Mouse (Mus musculus) kidney, embryonic 14.5 days (tissue): Measurements from ENCODE around the gene Msmp. TPM values are rescaled to one million over a fixed set of nuclear protein-coding genes. Genes with fewer than 3 reads are reported as not detected.

Experiments
- ATAC-seq: fragments of 200-750 bp; cut with Nextera tagmentation; 2 replicates; pipeline ENCODE4 v1.8.0; 2017; ENCODE audit warnings: moderate number of reproducible peaks, mild to moderate bottlenecking, moderate TSS enrichment, moderate library complexity; ENCODE audit not compliant: low FRiP score, low TSS enrichment
- H3K27ac ChIP-seq: fragments of 300-500 bp; sonication (generic); 2 replicates; pipeline ENCODE4 v1.5.1; 2014; ENCODE audit warnings: low read depth, mild to moderate bottlenecking, low read length, moderate library complexity, mixed read lengths
- H3K27me3 ChIP-seq: fragments of 300-500 bp; sonication (generic); 2 replicates; pipeline ENCODE4 v1.6.1; 2014; ENCODE audit warnings: mild to moderate bottlenecking, low read length; ENCODE audit not compliant: control insufficient read depth, insufficient read depth
- H3K36me3 ChIP-seq: fragments of 300-500 bp; sonication (generic); 2 replicates; pipeline ENCODE4 v1.6.1; 2014; ENCODE audit warnings: low read length, mixed read lengths; ENCODE audit not compliant: control insufficient read depth, insufficient read depth
- H3K4me1 ChIP-seq: fragments of 300-500 bp; sonication (generic); 2 replicates; pipeline ENCODE4 v1.6.1; 2014; ENCODE audit warnings: low read length, mixed read lengths; ENCODE audit not compliant: control insufficient read depth, insufficient read depth
- H3K4me2 ChIP-seq: fragments of 300-500 bp; sonication (generic); replicated peaks from 2 replicates; pipeline ENCODE4 v1.6.1; 2014; ENCODE audit warnings: low read depth, mild to moderate bottlenecking, low read length
- H3K4me3 ChIP-seq: fragments of 300-500 bp; sonication (generic); 2 replicates; pipeline ENCODE4 v1.5.1; 2014; ENCODE audit warnings: mild to moderate bottlenecking, low read length
- H3K9ac ChIP-seq: fragments of 300-500 bp; sonication (generic); 2 replicates; pipeline ENCODE4 v1.6.1; 2014; ENCODE audit warnings: low read depth, mild to moderate bottlenecking, low read length, moderate library complexity
- H3K9me3 ChIP-seq: fragments of 300-500 bp; sonication (generic); 2 replicates; pipeline ENCODE4 v1.6.1; 2016; ENCODE audit warnings: low read length; ENCODE audit not compliant: control insufficient read depth
- WGBS: fragments of 180-500 bp; shearing (Covaris S2); extraction: QIAGEN DNeasy Blood & Tissue Kit; methylation state at CpG from one replicate; pipeline ENCODE4 v1.1.7; 2014; 5-methylcytosine and 5-hydroxymethylcytosine counted together
- polyA plus RNA-seq: library from polyadenylated mRNA; unstranded; fragments of >200 nt; fragmentation: Nextera tagmentation; extraction: Ambion mirVana; gene quantifications from 2 replicates; pipeline ENCODE4 v1.2.1, GENCODE M21; 2014

Msmp gene
- polyA plus RNA-seq, 1 experiment from 2014 or later: 1.0 TPM

DNA sequence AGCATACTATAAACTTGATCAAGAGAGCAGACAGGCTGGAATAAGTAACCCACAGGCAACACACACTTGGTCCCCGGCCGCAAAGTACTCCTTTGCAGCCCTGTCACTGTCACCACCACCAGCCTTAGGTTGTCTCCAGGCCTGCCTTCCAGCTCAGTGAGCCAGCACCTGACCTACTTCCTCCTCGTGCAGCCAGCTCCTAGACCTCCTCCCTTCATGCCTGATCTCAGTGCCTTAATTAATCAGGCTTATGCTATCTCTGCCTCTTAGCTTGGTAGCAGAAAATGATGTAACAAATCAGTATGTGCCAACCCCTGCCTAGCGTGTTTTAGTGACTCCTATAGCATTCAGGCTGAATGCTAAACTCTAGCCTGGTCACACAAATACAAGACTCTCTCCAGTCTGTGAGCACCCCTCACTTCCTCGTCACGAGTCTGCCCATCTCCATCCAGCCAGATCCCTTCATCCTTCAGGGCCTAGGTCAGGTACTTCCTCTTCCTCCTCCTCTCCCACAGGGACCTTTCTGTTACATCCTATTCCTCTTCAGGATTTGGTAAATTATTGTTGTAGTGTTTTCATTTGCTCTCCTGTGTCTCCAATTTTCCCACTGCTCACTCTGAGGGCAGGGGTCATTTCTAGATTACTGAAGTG is 12.8 kb downstream of the Msmp start:
- Histone ChIP-seq H3K4me1 (peaks cover 6% of the 10 kb centered on the region), H3K27me3 (no peaks in the 10 kb centered on the region), H3K4me3 (no peak overlapping the region), H3K4me2 (no peak overlapping the region), H3K27ac (no peak overlapping the region), H3K9ac (no peak overlapping the region), H3K36me3 (peaks cover 74% of the 10 kb centered on the region), H3K9me3 (no peaks in the 10 kb centered on the region)
- 86% methylated on average over 6 of the region's 6 CpGs for WGBS
- ATAC-seq: no peak

GRCm38 (mm10) chr4:43567140-43567539 is 17.2 kb downstream of the Msmp start:
- 97% methylated on average over 9 of the region's 9 CpGs for WGBS
- no peaks in the 10 kb centered on the region for H3K9me3 ChIP-seq
- ATAC-seq: no peak

DNA sequence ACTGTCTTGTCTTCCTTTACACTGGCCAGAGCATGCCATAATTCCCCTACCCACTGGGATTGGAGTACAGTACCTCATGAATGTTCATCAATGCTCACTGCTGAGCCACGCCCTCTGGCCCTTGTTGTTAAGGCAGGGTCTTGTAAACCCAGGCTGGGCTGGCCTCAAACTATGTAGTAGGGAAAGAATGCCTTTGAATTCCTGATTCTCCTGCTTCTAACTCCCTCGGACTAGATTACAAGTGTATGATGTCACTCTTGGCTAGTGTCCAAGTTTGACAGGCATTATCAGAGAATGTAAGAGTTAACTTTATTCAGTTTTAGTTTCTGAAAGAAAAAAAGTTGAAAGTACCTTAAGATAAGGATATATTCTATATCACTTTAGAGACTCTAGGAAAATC is 20.1 kb downstream of the Msmp start:
- Histone ChIP-seq H3K9ac (no peak overlapping the region), H3K4me3 (no peak overlapping the region), H3K9me3 (no peaks in the 10 kb centered on the region), H3K27ac (no peak overlapping the region), H3K36me3 (peaks cover 51% of the 10 kb centered on the region), H3K4me1 (peaks cover 33% of the 10 kb centered on the region), H3K4me2 (no peak overlapping the region), H3K27me3 (no peaks in the 10 kb centered on the region)
- 56% methylated on average over 2 of the region's 2 CpGs for WGBS
- no peak for ATAC-seq

More at GRCm38 (mm10) chr4:43567140-43567539, 17.2 kb downstream of the Msmp start:
- H3K9ac ChIP-seq: no peak overlapping the region
- H3K4me2 ChIP-seq: no peak overlapping the region
- H3K4me3 ChIP-seq: no peak overlapping the region
- peaks cover 80% of the 10 kb centered on the region for H3K36me3 ChIP-seq
- no peaks in the 10 kb centered on the region for H3K27me3 ChIP-seq
- H3K4me1 ChIP-seq: peaks cover 13% of the 10 kb centered on the region; the same call in 1 of the 2 replicates
- no peak overlapping the region for H3K27ac ChIP-seq

DNA sequence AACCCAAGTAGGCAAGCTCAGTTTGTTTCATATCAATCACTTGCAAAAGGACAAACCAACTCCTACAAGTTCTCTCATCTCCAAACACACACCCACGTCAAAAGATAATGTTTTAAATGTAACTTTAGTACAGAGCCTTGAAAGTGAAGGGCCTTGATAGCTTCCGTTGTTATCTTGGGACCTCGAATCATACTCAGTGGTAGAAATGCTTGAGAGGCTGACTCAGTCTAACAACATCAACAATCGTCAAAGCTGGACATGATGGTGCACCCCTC is 20.8 kb downstream of the Msmp start:
- Histone ChIP-seq H3K4me2 (peak overlapping the region; percentile 87), H3K9ac (peak overlapping the region; percentile 92; the same call in 1 of the 2 replicates), H3K36me3 (peaks cover 44% of the 10 kb centered on the region), H3K4me3 (peak overlapping the region; percentile 92), H3K27me3 (no peaks in the 10 kb centered on the region), H3K27ac (no peak overlapping the region), H3K9me3 (no peaks in the 10 kb centered on the region), H3K4me1 (peaks cover 39% of the 10 kb centered on the region)
- ATAC-seq: no peak
- 73% methylated on average over 4 of the region's 4 CpGs for WGBS

- Histone ChIP-seq H3K9me3 (no peaks in the 10 kb centered on the region), H3K27me3 (no peaks in the 10 kb centered on the region), H3K9ac (peak overlapping the region; percentile 92), H3K4me2 (peak overlapping the region; percentile 87), H3K27ac (peak overlapping the region; percentile 100; the same call in 1 of the 2 replicates), H3K4me1 (peaks cover 45% of the 10 kb centered on the region), H3K36me3 (peaks cover 38% of the 10 kb centered on the region), H3K4me3 (peak overlapping the region; percentile 92)
- ATAC-seq: peak; percentile 21
- WGBS: 5% methylated on average over 22 of the region's 22 CpGs
Measured at GRCm38 (mm10) chr4:43562769-43563600, 21.3 kb downstream of the Msmp start.

GRCm38 (mm10) chr4:43561997-43562768 is 22.1 kb downstream of the Msmp start, which contains the start of the genes Creb3 and Tln1:
TSS of gene Creb3 (plus strand) at chr4:43562332.
TSS of gene Tln1 (minus strand) at chr4:43562691.
- no peaks in the 10 kb centered on the region for H3K27me3 ChIP-seq
- under 1% methylated on average over 62 of the region's 62 CpGs for WGBS
- peak within 1 kb of the TSS; percentile 87 for H3K4me2 ChIP-seq
- H3K9me3 ChIP-seq: no peaks in the 10 kb centered on the region
- H3K4me3 ChIP-seq: peak within 1 kb of the TSS; percentile 92
- H3K9ac ChIP-seq: peak within 1 kb of the TSS; percentile 92
- H3K36me3 ChIP-seq: peaks cover 34% of the 10 kb centered on the region
- H3K27ac ChIP-seq: peak within 1 kb of the TSS; percentile 100
- H3K4me1 ChIP-seq: peaks cover 53% of the 10 kb centered on the region
- ATAC-seq: peak; percentile 91

DNA sequence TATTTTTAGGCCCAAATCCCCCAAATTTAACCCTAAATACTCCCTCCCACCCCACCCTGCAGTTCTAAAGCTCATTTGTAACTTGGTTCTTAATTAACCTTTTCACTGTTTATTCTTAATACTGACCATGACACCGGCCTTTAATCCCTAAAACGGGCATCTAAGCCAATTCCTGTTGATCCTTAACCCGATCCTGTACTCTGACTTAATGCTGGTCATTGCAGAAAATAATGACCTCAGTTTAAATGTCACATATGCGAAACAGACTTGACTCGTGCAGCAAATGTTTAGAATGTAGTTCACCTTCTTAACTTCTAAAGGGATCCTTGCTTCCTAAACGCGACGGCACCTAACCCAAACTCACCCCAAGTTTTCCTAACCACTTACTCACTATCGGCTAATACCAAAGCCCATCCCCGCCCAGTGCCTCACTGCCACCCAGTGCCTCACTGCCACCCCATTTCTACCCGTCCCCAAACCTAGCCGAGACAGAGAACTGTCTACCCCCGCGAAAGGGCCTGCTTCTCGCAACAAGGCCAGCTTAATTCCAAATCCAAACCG is 22.8 kb downstream of the Msmp start:
- ATAC-seq: no peak
- peak overlapping the region; percentile 92 for H3K4me3 ChIP-seq
- peak overlapping the region; percentile 92 for H3K9ac ChIP-seq
- H3K4me2 ChIP-seq: peak overlapping the region; percentile 87
- peaks cover 55% of the 10 kb centered on the region for H3K4me1 ChIP-seq
- 3% methylated on average over 16 of the region's 16 CpGs for WGBS
- H3K36me3 ChIP-seq: peaks cover 34% of the 10 kb centered on the region
- H3K27me3 ChIP-seq: no peaks in the 10 kb centered on the region
- H3K9me3 ChIP-seq: no peaks in the 10 kb centered on the region
- H3K27ac ChIP-seq: peak overlapping the region; percentile 100

GRCm38 (mm10) chr4:43560976-43561375 is 23.3 kb downstream of the Msmp start:
- H3K4me1 ChIP-seq: peaks cover 55% of the 10 kb centered on the region

More at GRCm38 (mm10) chr4:43560976-43561375, 23.3 kb downstream of the Msmp start:
- Histone ChIP-seq H3K9ac (peak overlapping the region; percentile 92), H3K9me3 (no peaks in the 10 kb centered on the region), H3K27me3 (no peaks in the 10 kb centered on the region), H3K4me2 (peak overlapping the region; percentile 87), H3K36me3 (peaks cover 34% of the 10 kb centered on the region), H3K4me3 (peak overlapping the region; percentile 92), H3K27ac (peak overlapping the region; percentile 100; the same call in 1 of the 2 replicates)
- no peak for ATAC-seq
- 22% methylated on average over 2 of the region's 2 CpGs for WGBS
